Mouse (Mus musculus) lung, postnatal 0 days (tissue): Measurements from ENCODE around the gene Atg10.

Source experiments
- CTCF ChIP-seq: IDR thresholded peaks from 2 replicates; pipeline ENCODE4 v1.5.1; 2016; ENCODE audit warnings: antibody characterized with exemption, mild to moderate bottlenecking
- EP300 ChIP-seq: IDR thresholded peaks from 2 replicates; pipeline ENCODE4 v1.6.1; 2016; ENCODE audit warnings: antibody characterized with exemption, mild to moderate bottlenecking, control low read depth

DNA sequence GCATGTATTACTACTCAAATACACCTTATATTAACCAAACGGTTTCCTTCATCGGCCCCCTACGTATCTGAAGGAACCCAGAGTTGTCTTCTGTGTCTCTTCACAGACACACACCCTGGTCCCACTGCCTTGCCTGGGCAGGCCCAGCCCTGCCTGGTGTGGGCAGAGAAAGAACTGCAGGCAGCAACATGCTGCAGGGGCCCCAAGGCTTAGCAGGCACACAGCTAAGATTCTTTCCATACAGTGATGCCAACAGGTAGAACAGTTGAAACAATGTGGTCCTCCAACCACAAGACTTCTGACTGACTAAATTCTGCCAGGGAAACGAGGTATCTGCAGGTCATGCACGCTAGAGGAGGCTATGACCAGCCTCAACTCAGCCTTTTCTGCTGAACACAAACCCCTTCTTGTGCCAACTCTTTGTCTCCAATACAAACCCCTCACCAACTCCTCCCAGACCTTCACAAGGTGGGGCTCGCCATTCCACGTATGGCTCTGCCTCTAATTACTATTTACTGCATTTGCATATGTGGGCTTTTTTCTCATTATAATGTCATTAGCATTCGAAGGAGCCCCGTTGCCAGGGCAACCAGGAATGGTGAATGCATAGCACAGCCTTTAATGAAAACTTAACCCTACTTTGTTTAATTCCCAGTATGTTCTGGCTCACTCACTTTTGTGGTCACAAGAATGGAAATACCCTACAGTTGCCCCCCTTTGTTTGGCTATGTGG lies 45.2 kb downstream of the Atg10 start:
- TF ChIP-seq CTCF (no peak; the same call in 1 of the 2 replicates), EP300 (no peak)
